Mouse (Mus musculus): Measurements from ENCODE around the gene Nos2.

The Nos2 gene

DNA sequence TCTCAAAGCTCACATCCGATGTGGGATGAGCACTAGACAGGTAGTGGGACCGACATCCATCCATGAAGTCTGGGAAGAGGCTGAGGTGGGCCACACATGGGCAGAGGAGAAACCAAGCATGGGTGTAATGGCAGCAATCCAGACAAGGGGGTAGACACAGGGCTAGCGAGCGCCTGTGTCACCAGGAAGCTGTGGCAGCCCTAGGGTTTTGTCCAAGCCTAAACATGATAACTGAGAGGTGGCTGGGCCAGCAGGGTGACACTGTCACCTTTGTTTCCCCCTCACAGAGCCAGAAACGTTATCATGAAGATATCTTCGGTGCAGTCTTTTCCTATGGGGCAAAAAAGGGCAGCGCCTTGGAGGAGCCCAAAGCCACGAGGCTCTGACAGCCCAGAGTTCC is 38.8 kb downstream of the Nos2 start:
- no peak for DNase-seq (ENCODE audit: low read depth, low spot score)

DNA sequence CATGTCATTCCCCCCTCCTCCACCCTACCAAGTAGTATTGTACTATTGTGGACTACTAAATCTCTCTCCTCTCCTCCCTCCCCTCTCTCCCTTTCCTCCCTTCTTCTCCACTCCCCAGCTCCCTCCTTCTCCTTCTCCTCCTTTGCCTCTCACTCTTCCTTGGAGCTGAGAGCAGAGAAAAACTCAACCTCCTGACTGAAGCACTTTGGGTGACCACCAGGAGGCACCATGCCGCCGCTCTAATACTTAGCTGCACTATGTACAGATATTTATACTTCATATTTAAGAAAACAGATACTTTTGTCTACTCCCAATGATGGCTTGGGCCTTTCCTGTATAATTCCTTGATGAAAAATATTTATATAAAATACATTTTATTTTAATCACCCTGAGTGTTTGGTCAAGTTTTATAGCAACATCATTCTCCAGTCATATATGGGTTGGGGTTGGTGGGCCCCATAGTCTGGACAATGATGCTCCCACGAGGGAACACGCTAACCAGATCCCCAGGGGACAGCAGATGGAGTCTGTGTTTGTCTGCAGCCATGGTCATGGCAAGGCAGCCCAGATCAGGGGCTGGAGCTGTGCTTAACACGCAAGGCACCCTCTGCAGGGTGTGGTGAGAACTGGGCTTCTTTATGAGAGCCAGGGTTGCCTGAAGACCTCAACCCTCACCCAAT is 39.4 kb downstream of the Nos2 start:
- DNase-seq (ENCODE audit: low read depth, low spot score), result no peak

DNA sequence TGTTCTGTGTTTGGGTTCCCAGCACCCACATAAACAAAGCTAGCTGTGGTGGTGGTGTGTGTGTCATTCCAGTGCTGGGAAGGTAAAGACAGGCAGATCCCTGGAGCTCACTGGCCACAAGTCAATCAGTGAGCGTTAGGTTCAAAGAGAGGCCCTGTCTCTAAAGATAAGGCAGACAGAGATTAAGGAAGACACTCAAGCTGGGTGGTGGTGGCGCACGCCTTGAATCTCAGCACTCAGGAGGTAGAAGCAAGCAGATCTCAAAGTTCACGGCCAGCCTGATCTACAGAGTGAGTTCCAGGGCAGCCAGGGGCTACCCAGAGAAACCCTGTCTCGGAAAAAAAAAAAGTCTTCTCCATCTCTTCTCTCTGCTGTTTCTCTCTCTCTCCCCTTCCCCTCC is 40.6 kb downstream of the Nos2 start:
- no peak for DNase-seq (ENCODE audit: low read depth, low spot score)

DNA sequence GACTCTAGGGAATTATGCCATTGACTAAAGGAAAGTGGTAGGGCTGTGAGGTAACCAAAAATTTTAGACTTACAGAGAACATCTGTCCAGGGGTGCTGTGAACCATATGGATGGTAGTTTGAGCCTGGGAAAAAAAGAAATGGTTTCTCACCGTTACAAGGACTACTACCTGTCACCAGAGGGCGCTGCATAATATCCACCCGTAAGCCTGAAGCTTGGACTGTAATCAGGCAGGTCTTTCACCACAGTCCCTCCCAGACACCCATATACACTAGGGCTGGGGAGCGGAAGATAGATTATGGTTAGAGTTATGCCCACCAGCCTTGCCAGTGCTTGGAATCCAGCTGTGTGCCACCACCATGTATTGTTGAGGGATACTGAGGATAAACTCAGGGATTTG is 46.8 kb downstream of the Nos2 start:
- DNase-seq (ENCODE audit: low read depth, low spot score), result no peak

DNA sequence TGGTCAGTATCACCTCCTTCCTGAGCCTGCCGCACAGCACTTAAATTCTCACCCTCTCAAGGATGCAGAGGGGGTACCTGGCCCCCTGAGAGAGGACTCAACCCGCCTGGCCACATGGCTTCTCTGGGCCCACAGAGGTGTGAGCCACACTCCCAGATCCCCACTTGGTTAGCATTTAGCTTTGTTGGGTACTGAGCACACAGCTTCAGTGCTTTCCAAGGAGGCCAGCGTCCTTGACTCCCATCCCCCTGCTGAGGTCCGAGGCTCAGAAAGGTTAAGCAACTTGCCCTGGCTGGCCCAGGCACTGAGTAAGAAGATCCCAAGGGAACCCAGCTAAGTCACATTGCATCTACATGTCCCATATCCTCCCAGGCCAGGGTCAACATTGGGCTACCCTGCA is 47.5 kb downstream of the Nos2 start:
- DNase-seq (ENCODE audit: low read depth, low spot score), result no peak

DNA sequence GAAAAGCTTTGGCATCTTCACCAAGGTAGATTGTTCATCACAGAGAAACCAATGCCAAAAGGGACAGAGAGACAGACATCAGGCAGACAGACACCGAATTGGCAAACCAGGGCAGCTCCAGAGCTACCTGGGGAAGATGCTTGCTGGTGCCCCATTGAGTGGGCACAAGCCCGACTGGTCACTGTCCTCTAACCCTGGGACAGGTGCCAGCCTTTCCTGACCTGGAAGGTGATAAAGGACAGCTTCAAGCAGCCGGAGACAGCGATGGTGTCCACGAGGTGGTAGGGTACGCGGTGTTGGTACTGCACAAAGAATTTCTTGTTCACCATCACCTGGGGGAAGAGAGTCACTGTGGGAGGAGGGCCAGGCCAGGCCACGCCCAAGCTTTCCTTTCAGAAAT is 50.5 kb downstream of the Nos2 start:
- DNase-seq (ENCODE audit: low read depth, low spot score), result no peak

DNA sequence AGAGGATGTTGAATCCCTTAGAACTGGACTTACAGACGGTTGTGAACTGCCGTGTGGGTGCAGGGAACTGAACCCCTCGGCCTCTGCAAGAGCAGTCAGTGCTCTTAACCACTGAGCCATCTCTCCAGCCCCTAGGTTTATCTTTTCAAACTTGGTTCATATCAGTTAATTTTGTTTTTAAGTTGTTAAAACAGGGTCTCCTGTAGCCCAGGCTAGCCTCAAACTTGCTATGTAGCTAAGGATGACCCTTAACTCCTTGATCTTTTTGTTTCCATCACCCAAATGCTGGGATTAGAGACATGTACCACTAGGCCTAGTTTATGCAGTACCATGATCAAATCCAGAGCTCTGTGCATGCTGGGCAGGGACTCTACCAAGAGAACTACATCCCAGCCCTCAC is 51.2 kb downstream of the Nos2 start:
- DNase-seq (ENCODE audit: low read depth, low spot score), result no peak

DNA sequence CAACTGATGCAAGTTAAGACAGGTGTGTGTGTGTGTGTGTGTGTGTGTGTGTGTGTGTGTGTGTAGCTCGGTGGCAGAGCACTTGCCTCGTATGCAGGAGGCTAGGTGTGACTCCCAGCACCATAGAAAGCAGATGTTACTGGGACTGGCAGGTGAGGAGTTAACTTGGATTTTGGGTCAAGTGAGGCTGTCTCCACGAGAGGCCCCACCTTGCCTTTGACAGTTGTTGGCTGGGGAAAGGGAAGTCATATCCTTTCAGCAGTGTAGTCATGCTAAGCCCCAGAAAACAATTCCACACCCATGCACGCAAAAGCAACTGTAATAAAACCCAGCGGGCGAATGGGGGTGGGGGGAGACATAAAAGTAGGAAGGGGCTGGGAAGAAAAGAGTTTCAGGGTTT is 51.7 kb downstream of the Nos2 start:
- no peak for DNase-seq (ENCODE audit: low read depth, low spot score)

DNA sequence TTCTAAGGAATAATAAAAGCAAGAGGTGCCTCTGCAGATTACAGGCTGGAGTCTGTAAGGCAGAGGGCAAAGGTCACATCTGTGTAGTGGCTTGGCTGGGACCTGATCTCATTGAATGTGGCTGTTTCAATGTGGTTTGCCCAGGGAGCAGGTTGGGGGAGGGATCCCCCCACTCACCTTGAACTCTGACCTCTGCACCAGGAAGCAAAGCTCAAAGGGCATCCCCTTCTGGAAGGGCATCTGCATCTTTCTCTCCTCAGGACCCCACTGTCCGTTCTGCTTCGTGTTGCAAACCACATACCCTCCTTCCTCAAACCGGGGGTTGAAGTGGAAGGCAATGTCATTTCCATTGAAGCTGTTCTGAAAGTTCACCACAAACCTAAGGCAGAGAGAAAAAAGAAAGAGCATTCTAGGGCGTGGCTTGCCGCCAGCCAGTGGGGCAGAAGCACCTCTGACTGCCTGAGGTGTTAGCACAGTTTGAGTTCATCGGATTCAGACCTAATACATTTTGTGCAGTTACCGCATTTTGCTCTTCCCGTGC is 52.3 kb downstream of the Nos2 start:
- no peak for DNase-seq (ENCODE audit: low read depth, low spot score)

DNA sequence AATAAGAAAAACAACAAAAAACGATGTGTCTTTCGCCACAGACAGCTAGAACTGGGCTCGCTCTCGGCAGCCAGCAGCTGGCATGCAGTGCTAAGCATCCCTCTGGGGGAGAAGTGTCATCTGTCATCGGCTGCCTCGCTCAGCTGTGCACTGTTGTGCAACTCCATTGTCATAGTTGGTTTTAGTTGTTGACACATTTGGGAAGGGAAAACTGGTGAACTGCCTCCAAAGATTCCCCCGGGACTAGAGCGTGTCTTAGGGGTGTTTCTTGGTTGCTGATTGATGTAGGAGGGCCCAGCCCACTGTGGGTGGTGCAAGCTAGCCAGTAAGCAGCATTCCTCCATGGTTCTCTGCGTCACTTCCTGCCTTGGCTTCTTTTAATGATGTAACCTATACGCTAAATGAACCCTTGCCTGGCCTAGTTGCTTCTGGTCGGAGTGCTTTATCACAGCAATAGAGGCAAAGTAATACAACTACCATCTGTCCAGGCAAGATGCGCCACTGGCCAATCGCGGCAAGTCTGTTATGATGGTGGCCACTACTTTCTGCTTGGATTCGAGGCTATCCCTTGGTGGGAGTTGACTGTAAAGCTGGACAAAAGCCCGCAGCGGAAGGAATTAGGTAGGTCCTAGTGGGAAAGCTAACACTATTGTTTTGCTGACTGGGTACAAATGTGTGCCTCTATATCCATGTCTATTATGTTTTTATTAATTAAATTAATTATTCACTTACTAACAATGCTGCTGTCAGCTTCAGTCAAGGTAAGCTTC is 53.0 kb downstream of the Nos2 start:
- no peak for DNase-seq (ENCODE audit: low read depth, low spot score)

DNA sequence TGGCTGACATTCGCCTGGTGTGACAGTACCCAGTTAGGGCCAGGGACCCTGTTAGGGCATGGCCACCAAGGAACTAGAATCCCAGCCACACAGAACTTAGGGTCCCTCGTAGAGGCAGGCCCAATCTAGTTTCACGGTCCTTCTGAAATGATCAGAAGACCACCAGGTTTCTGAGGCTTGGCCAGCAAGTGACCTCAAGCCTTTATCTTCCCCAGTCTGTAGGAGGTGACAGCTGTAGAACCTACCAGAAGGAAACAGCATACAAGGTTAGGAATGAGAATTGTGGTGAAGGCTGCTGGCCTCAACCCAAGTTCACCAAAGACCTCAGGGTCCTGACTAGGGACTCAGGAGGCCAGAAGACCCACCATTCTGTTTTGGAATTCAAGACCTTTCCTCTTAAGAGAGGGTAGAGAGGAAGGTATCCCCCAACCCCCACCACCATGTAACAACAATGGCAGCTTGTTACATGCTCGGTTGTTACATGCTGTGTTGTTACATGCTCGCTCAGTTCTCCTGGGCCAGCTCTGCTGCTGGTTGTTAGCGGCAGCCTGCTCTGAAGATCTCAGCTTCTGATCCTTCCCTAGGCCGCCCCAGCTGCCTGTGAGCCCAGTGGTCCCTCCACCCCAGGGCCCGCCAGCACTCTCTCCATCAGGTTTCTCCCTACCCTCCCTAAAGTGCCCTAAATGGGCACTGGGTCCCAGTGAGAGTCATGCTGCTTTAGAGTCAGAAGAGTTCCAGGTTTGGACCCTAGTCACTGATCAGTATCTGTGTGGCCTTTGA is 56.3 kb downstream of the Nos2 start:
- DNase-seq (ENCODE audit: low read depth, low spot score), result no peak

DNA sequence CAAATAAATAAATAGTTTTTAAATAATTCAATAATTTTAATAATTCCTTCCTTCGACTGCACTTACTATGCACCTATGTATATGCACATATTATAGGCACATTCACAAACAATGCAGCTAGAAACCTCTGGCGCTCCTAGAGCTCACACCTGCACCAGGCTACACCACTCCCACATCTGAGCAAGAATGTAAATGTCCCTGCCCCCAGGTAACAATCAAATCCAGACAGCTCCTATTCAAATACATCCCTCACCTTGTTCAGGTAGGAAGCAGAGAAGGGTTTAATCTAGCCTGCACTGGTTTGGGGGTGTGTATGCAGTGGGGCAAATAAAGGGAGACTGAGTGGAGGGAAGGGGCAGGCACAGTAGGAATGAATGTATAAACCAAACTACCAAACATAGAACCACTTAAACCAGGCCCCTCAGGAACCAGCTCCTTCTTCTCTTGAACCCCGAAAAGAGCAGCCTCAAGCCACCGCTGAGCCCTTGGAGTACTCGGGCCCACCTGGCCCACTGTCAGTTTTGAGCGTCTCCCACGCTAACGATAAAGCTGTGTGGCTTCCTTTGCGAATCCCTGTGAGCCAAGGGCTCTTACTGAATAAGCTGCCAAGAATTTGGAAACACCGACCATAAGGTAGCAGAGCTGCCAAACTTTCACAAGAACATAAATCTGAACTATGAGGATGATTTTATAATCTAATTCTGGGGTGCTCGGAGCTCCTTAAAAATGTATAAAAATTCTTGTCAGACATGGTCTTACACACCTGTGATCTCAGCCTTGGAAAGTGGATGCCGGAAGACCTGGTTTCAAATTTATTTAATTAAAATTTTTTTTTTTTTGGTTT is 57.8 kb downstream of the Nos2 start:
- no peak for DNase-seq (ENCODE audit: low read depth, low spot score)

DNA sequence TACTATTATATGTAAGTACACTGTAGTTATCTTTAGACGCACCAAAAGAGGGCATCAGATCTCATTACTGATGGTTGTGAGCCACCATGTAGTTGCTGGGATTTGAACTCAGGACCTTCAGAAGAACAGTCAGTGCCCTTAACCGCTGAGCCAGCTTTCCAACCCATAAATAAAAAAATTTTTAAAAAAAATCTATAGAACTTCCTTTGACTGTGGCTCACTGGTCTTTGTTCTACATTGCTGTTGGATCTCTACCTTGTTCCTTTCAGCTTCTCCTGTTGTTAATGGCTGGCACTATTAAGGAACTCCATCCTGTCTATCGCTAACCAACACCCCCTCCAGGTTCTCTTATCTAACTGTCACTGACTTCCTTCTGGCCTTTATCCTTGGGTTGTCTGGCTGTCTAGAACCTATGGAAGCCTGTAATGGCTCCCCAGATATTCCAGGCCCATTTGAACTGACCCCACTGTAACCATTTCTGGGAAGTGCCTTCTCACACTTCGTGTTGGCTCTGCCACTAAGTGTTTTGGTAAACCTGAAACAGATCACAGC is 59.6 kb downstream of the Nos2 start:
- no peak for DNase-seq (ENCODE audit: low read depth, low spot score)

DNA sequence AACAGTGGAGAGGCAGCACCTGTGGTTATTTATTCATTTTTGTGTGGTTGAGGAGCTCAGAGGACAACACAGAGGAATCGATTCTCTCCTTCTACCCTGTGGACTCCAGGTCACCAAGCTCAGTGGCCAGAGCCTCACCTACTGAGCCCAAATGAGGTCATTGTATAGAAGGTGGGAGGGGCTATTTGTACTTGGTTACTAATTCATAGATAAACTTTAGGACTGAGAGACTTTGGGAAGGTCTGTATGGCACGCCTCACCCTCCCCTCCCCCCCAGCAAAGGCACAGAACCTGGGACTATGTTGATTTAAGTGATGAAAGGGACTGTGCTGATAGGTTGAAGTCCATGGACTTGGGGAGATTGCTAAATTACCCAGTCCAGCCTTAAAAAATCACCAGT is 61.5 kb downstream of the Nos2 start:
- no peak for DNase-seq (ENCODE audit: low read depth, low spot score)

DNA sequence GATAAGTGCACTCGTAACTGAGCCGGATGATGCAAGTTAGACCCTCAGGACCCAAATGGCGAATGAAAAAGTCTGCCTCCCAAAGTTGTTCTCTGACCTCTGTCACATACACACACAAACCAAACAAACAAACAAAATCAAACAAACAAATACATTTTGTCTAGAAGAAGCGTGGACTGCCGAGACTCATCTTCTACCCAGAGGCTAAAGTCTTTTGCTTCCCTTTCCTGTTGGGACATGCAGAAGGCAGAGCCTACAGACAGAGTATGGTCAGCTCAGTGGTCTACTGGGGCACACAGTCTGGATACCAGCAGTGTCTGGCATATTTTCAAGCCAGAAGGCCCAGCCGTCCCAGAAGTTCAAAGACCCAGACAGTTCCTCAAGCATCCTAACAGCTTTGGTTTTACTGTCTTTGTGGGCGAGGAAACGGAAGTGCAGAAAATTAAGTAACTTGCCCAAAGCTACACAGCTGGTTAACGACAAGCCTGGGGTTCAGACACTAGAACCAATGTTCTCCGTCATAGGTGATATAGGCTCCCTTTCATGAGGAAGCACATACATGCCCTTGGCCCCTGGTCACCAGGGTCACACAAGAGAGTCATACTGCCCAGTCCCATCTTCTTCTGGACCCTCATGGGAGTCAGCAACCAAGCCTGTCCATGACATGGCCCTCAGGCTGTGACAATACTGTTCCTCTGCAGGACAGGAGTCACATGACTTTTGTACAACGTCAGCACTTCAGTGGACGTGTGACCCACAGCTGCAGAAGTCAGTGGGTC is 62.1 kb downstream of the Nos2 start:
- no peak for DNase-seq (ENCODE audit: low read depth, low spot score)

DNA sequence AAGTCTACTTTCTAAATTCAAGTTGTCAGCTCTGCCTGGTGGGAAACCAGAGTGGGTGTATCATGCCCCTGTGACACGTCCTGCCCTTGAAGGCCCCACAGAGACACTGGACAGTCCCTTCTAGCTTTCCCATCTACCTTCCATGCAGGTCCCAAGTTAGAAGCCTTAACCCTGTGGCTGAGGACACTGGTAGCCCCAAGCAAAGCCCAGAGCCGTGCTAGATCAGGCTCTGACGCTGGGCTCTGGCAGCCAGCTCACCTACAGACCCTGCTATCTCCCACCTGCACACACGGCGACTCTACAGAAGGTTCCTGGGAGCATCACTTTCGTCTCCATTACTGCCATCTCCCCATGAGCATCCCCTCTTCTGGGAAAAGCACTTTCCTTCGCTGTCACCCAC is 63.0 kb downstream of the Nos2 start:
- DNase-seq (ENCODE audit: low read depth, low spot score), result no peak

DNA sequence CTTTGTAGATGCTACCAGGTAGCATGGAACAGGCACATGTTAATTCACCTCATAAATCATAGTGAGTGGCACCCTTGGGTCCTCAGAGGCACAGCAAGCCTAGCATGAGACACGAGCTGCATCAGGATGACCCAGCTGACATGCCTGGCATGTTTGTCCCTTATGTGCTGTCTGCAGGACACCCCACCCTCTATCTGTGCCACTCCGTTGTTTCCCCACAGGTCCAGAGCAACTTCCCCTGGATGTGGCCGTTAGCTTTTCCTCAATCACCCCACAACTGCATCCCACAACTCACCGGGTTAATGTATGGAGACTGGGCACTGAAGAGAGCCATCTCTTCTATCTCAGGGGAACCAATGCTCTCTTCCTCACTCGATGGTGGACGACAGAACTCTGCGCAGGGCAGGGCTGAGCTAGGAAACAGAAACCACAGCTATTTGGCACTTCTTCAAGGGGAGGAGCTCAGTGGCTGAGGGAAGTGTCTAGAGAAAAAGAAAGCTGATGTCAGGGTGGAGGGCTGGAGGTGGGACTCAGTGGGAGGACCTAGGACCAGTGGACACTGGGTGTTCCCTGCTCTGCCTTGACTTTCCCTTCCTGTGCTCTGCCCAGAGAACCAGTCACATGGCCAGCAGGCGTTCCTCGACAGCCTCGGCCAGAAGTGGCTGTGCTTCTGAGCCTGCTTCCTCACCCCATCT is 64.0 kb downstream of the Nos2 start, which contains the start of gene Lgals9:
Gene Lgals9, minus strand, starts transcription at position 464 of the 695 bp plus-strand sequence.
- no peak for DNase-seq (ENCODE audit: low read depth, low spot score)

DNA sequence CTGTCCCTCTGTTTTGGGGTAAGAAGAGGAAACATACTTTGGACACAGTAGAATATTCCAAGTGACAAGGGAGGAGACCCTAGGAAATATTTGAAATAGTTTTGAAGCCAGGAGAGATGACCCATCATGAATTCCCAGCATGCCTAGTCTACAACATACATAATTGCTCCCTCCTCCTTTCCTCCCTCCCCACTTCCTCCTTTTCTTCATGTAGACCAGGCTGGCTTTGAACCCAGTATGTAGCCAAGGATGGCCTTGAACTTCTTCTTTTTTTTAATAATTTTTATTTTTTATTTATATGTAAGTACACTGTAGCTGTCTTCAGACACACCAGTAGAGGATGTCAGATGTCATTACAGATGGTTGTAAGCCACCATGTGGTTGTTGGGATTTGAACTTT is 64.9 kb downstream of the Nos2 start:
- no peak for DNase-seq (ENCODE audit: low read depth, low spot score)

DNA sequence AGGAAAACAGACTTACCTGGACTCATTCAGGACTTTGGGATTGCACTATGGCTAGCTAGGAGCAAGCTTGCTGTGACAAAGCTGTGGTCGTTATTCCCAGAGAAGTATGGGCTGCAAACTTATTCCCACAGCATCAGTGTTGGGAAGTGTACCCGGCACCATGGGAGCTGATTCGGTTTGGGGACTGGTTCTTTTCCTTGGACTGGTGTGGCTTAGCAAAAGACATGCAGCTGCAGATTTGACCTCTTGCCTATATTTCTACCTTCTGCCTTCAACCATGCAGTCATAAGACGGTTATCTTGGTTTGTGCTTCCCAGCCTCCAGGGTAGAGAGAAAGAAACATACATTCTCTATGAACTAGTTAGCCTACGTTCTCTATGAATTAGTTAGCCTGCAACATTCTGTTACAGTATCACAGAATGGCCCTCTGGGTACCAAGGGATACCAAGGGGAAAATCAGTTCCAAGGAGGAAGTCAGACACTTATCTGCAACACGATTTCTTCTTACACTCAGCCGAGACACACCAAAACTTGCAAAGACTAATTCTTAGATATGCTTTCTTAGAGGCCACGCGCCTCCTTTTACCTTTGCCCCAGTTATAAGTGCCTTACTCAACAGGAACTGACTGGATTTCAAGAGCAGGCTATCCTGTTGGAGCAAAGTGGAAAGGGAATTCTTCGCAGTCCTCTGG is 65.9 kb downstream of the Nos2 start:
- DNase-seq (ENCODE audit: low read depth, low spot score), result no peak

Data from brain, embryonic 18.5 days (tissue).